Mouse (Mus musculus): ENCODE data around the gene Abcb6. TPM values are rescaled to one million over a fixed set of nuclear protein-coding genes. Genes with fewer than 3 reads are reported as not detected.

The Abcb6 gene
- total and polyA plus RNA-seq, 3 experiments: 15.5 to 29.0 (median 19.2) TPM

GRCm38 (mm10) chr1:75208967-75209678 lies 28.9 kb upstream of the Abcb6 start:
- in situ Hi-C loops (cut with MboI; ENCODE audit: low pct_ligation_motif_present, low pct_unique_long_range_greater_than_20kb, low sequenced_read_pairs): no loop called here
- peaks cover 7 to 50% of the 10 kb centered on the region in 2 experiments for H3K4me1 ChIP-seq (ENCODE audit: control insufficient read depth in 1 of 2, insufficient read depth in 2 of 2)
- H3K27ac ChIP-seq (ENCODE audit: insufficient read depth, low read depth): no peak overlapping the region

GRCm38 (mm10) chr1:75201236-75201635 lies 21.0 kb upstream of the Abcb6 start:
- Histone ChIP-seq H3K79me2 (replicated peaks; ENCODE audit: control insufficient read depth, extremely low read depth, insufficient read depth, poor library complexity, severe bottlenecking) (no peaks in the 10 kb centered on the region), H3K27me3 (replicated peaks) (no peaks in the 10 kb centered on the region), H3K4me3 (replicated peaks in 1 of 3; ENCODE audit: low read depth in 2 of 3, low read length in 2 of 3, poor library complexity in 1 of 3) (no peak overlapping the region), H3K36me3 (replicated peaks in 1 of 2; ENCODE audit: control insufficient read depth in 1 of 2, insufficient read depth in 1 of 2, low read length in 1 of 2) (peaks cover 33 to 51% of the 10 kb centered on the region in 2 experiments), H3K9ac (ENCODE audit: insufficient read depth, low read depth) (no peak overlapping the region), H3K27ac (ENCODE audit: insufficient read depth, low read depth) (no peak overlapping the region), H3K4me2 (ENCODE audit: insufficient read depth, low read depth, poor library complexity, severe bottlenecking) (no peak overlapping the region), H3K4me1 (ENCODE audit: control insufficient read depth in 1 of 2, insufficient read depth in 2 of 2) (no peaks in the 10 kb centered on the region), H3K9me3 (replicated peaks; ENCODE audit: low read length) (no peaks in the 10 kb centered on the region)
- dilution Hi-C loops (cut with MboI; ENCODE audit: extremely low pct_ligation_motif_present, extremely low pct_unique_long_range_greater_than_20kb, low sequenced_read_pairs) (no loop called here), in situ Hi-C loops (cut with MboI; ENCODE audit: low pct_ligation_motif_present, low pct_unique_long_range_greater_than_20kb, low sequenced_read_pairs) (no loop called here)
- no peak for TF ChIP-seq RAD21 (IDR thresholded peaks at IDR 0.05; ENCODE audit: low read depth, low read length)
- TF ChIP-seq CTCF (conservative IDR thresholded peaks at IDR 0.05 in 1 of 2, IDR thresholded peaks at IDR 0.05 in 1 of 2; ENCODE audit: low read depth in 2 of 2, low read length in 2 of 2): no peak
- no peak for TF ChIP-seq JUN (IDR thresholded peaks at IDR 0.05; ENCODE audit: insufficient read depth, low read depth, low read length)
- TF ChIP-seq NELFE (IDR thresholded peaks at IDR 0.05; ENCODE audit: low read depth, low read length): no peak
- TF ChIP-seq POLR2AphosphoS2 (IDR thresholded peaks at IDR 0.05; ENCODE audit: low read depth, low read length): no peak
- no peak for TF ChIP-seq SIN3A (IDR thresholded peaks at IDR 0.05; ENCODE audit: low read length)
- TF ChIP-seq HCFC1 (IDR thresholded peaks at IDR 0.05; ENCODE audit: low read depth, low read length): no peak
- no peak for TF ChIP-seq EP300 (IDR thresholded peaks at IDR 0.05; ENCODE audit: low read length)
- no peak for TF ChIP-seq MAFK (IDR thresholded peaks at IDR 0.05; ENCODE audit: insufficient replicate concordance, low read length)
- TF ChIP-seq E2F4 (IDR thresholded peaks at IDR 0.05; ENCODE audit: insufficient replicate concordance, low read depth, low read length): no peak
- TF ChIP-seq NRF1 (IDR thresholded peaks at IDR 0.05; ENCODE audit: low read depth, low read length): no peak
- DNase-seq (ENCODE audit: extremely low read depth): no peak

More at GRCm38 (mm10) chr1:75208967-75209678, 28.9 kb upstream of the Abcb6 start:
- dilution Hi-C loops (cut with MboI; ENCODE audit: extremely low pct_ligation_motif_present, extremely low pct_unique_long_range_greater_than_20kb, low sequenced_read_pairs): no loop called here
- H3K9ac ChIP-seq (ENCODE audit: insufficient read depth, low read depth): no peak overlapping the region
- H3K4me2 ChIP-seq (ENCODE audit: insufficient read depth, low read depth, poor library complexity, severe bottlenecking): no peak overlapping the region
- no peak for DNase-seq (ENCODE audit: extremely low read depth)
- H3K4me3 ChIP-seq (replicated peaks in 1 of 3; ENCODE audit: low read depth in 2 of 3, low read length in 2 of 3, poor library complexity in 1 of 3): no peak overlapping the region
- no peaks in the 10 kb centered on the region for H3K27me3 ChIP-seq (replicated peaks)
- H3K9me3 ChIP-seq (replicated peaks; ENCODE audit: low read length): no peaks in the 10 kb centered on the region
- H3K79me2 ChIP-seq (replicated peaks; ENCODE audit: control insufficient read depth, extremely low read depth, insufficient read depth, poor library complexity, severe bottlenecking): peaks cover 13% of the 10 kb centered on the region
- H3K36me3 ChIP-seq (replicated peaks in 1 of 2; ENCODE audit: control insufficient read depth in 1 of 2, insufficient read depth in 1 of 2, low read length in 1 of 2): peaks cover 22 to 33% of the 10 kb centered on the region in 2 experiments
- no peak for TF ChIP-seq JUN (IDR thresholded peaks at IDR 0.05; ENCODE audit: insufficient read depth, low read depth, low read length)
- TF ChIP-seq SMC3 (IDR thresholded peaks at IDR 0.05; ENCODE audit: low read depth, low read length): no peak
- TF ChIP-seq EP300 (IDR thresholded peaks at IDR 0.05; ENCODE audit: low read length): no peak
- TF ChIP-seq MYC (IDR thresholded peaks at IDR 0.05; ENCODE audit: low read depth, low read length): no peak
- TF ChIP-seq SIN3A (IDR thresholded peaks at IDR 0.05; ENCODE audit: low read length): no peak
- no peak for TF ChIP-seq USF1 (IDR thresholded peaks at IDR 0.05; ENCODE audit: low read depth, low read length)
- TF ChIP-seq ELF1 (IDR thresholded peaks at IDR 0.05; ENCODE audit: low read depth, low read length): no peak
- no peak for TF ChIP-seq NRF1 (IDR thresholded peaks at IDR 0.05; ENCODE audit: low read depth, low read length)
- no peak for TF ChIP-seq GABPA (IDR thresholded peaks at IDR 0.05; ENCODE audit: insufficient replicate concordance, low read depth, low read length)
- TF ChIP-seq E2F4 (IDR thresholded peaks at IDR 0.05; ENCODE audit: insufficient replicate concordance, low read depth, low read length): no peak
- no peak for TF ChIP-seq ZNF384 (IDR thresholded peaks at IDR 0.05; ENCODE audit: low read depth, low read length)
- TF ChIP-seq TBP (conservative IDR thresholded peaks at IDR 0.05; ENCODE audit: low read depth, low read length): no peak
- no peak for TF ChIP-seq RAD21 (IDR thresholded peaks at IDR 0.05; ENCODE audit: low read depth, low read length)
- no peak for TF ChIP-seq PAX5 (IDR thresholded peaks at IDR 0.05; ENCODE audit: low read length)
